Mouse (Mus musculus): Measurements from ENCODE around the gene Pdk4. TPM values are rescaled to one million over a fixed set of nuclear protein-coding genes. Genes with fewer than 3 reads are reported as not detected.

The Pdk4 gene
- total RNA-seq (2023), result 10 to 100 TPM in 1 of 2 experiments, 1 to 10 TPM in 1; 7.5 to 11.3 TPM

DNA sequence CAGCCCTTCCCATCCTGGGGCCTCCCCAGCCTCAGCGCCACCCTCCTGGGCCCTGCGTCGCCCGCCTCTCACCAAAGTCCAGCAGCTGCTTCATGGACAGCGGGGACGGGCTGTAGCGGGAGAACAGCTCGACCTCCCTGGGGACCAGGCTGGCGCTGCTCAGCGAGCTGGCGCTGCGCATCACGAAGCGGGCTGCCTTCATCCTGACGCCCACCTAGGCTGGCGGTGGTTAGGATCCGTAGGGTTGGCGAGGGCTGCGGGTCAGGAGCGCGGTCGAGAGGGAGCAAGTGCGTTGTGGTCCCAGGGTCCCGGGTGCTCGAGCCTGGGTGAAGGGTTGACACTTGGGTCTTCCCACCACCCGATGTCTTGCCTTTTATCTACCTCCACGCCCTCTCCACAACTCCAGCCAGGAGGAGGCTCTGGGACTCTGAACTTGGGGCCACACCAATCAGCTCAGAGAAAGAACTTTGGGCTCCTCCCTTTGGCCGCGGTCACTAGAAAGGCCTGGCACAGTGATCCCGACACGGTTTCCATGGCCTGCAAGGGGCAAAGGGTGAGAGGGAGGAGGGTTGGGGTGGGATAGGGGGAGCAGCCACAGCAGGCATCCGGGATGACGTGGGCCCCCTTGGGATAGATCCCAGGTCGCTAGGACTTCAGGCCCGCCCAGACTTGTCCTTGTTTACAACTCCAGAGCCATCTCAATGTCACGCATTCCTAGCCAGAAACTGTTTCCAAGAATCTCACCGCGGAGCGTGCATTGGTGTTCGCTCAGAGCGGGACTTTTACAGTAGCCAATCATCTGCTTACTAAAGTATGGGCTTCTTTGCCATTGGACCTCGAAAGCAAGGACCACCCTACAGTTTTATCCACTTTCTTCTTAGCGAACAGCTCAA lies at the start of gene Pdk4:
Pdk4 (minus strand) TSS at position 349 of the 893 bp plus-strand sequence.

Other genes with a start within 250 kb of the Pdk4 start
- gene Pon3, start 240.0 kb downstream of the Pdk4 start, total RNA-seq (2023), result 10 to 100 TPM in 1 of 2 experiments, 1 to 10 TPM in 1; 9.1 to 11.1 TPM
- 10 to 100 TPM; 44.3 to 48.0 TPM for gene Pon2, start 197.9 kb downstream of the Pdk4 start, total RNA-seq (2023)
- gene Asb4, start 112.9 kb downstream of the Pdk4 start, total RNA-seq (2023), result under 1 TPM; 0.61 to 0.63 TPM
- gene Dync1i1, start 229.3 kb upstream of the Pdk4 start, total RNA-seq (2023), result not detected

All from monocyte, adult 59 days (primary cell).